Mouse (Mus musculus) spleen, adult 2 months (tissue): ENCODE data around the gene Ttc22.

Experiments used
- CTCF ChIP-seq: fragments of 200-500 bp; IDR thresholded peaks from 2 replicates; pipeline ENCODE4 v1.5.1; 2011; ENCODE audit warnings: mild to moderate bottlenecking, inconsistent platforms; ENCODE audit not compliant: insufficient read depth, insufficient read length, insufficient replicate concordance; ENCODE audit errors: extremely low read depth
- POLR2A ChIP-seq: fragments of 200-500 bp; IDR thresholded peaks from 2 replicates; pipeline ENCODE4 v1.6.1; 2011; ENCODE audit warnings: low read depth, low read length, inconsistent platforms

DNA sequence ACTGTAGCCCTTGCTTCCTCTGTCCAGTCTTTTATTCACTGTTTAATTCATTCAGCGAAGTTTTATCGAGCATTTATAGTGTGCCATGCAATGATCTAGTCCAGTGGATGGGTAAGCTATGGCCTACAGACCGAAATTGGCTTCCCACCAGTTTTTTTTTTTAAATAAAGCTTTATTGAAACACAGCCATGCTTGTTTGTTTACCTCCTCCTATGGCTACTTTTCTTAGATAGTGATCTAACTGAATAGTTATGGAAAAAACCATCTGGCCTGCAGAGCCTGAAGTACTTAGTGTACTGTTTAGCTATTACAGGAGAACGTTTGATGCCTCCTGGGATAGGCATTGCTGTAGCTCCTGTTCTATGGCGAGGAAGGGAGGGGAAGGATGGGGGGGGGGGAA is 23.6 kb downstream of the Ttc22 start:
- TF ChIP-seq CTCF (no peak), POLR2A (no peak)
